Mouse (Mus musculus) fibroblast of lung, adult 2 months (primary cell): ENCODE measurements around the gene 2210407C18Rik.

Experiments
- DNase-seq: peaks from one replicate; pipeline ENCODE4 v3.0.0-alpha.2; 2011; ENCODE audit warnings: low read depth

Gene 2210407C18Rik

GRCm38 (mm10) chr11:58615975-58616374 is at the start of gene 2210407C18Rik:
2210407C18Rik (minus strand) TSS chr11:58616075.
- DNase-seq: no peak

DNA sequence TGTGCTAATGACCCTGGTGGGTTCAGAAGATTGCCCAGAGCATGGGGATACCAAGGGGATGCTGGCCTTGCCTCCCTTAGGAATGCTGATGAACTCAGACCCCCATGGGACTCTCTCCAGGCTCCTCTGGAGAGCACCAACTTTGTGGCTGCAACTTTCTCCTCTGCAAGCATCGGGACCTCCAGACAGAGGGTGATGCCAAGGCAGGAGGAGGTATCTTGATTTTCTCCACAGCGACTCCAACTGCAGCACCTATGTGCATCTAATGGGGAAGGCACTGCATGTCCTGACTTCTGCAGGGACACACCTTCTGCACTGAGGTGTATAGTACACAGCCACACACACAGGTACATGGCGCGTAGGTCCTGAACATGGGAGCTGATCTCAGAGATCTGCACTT is 42.7 kb upstream of the 2210407C18Rik start, which contains the start of gene Olfr322:
Olfr322 (plus strand) TSS at position 187 of the 400 bp plus-strand sequence.
- DNase-seq: no peak

- no peak for DNase-seq
Observed at GRCm38 (mm10) chr11:58655151-58655550, 39.3 kb upstream of the 2210407C18Rik start.

GRCm38 (mm10) chr11:58643350-58643749 is 27.5 kb upstream of the 2210407C18Rik start:
- DNase-seq: no peak

- no peak for DNase-seq
Observed at GRCm38 (mm10) chr11:58641638-58642358, 25.9 kb upstream of the 2210407C18Rik start.

DNA sequence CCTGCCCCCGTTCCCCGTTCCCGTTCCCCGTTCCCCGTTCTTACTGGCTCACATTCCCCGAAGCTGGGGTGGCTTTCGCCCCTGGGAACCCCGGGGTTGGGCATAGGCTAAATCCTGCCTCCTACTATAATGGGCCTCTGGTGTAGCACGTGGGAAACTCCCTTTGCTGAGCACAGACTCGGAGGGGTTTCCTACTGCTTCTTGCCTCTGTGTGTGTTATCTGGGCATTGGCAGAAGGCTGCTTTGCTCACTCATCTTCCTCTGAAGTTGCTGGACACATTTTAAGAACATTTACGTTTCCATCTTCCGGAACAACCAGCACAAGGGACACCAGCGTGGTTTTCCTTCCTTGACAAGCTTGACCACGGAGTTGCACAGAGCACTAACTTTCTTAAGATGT is 25.2 kb upstream of the 2210407C18Rik start:
- DNase-seq: no peak

- DNase-seq: no peak
Observed at GRCm38 (mm10) chr11:58640272-58640867, 24.5 kb upstream of the 2210407C18Rik start, which contains the start of gene Trim58. Trim58 (plus strand) TSS chr11:58640465.

DNA sequence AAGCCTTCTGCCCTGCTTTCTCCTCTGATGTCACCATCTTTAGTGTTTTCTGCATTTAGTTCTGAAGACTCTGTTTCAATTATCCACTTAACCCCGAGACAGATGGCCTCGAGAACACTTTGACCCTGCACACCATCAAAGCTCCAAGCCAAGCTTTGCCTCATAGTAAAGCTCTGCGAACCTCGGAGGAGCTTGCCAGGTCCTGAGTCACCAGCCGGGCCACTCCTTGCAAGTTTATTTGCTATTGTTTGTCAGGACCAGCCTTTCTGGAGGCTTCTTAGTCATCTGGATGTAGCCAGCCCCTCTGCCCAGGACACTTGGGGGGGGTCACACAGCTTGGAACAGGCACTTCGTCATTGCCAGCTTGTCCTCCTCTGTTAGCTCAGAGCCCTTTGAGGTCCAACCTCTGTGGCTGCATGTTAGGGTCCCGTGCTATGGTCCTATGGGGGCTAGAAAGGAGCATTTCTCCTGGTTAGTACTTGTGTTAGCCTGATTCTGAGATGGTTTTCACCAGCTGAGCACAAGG is 22.4 kb upstream of the 2210407C18Rik start:
- DNase-seq: no peak

GRCm38 (mm10) chr11:58636376-58636977 is 20.6 kb upstream of the 2210407C18Rik start:
- no peak for DNase-seq

DNA sequence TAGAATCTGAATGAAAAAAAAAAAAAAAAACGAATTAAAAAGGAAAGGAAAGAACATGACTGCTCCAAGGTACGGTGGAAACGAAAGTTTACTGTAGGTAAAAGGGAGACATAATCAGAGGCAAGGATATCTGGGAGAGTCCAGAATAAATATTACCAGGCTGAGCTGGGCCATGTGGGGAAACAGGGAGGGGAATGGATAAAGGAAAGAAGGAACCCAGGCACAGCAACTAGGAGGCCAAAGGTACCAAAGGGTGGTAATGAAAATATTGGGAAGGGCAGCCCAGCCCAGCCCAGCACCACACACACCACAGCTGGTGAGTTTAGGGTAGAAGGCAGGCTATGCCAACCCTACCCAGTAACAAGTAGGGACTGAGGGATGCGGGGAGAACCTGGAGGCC is 19.0 kb upstream of the 2210407C18Rik start:
- DNase-seq: no peak

GRCm38 (mm10) chr11:58630401-58630800 is 14.5 kb upstream of the 2210407C18Rik start, which contains the start of gene Olfr323:
Olfr323 (minus strand) TSS chr11:58630501.
- no peak for DNase-seq

DNA sequence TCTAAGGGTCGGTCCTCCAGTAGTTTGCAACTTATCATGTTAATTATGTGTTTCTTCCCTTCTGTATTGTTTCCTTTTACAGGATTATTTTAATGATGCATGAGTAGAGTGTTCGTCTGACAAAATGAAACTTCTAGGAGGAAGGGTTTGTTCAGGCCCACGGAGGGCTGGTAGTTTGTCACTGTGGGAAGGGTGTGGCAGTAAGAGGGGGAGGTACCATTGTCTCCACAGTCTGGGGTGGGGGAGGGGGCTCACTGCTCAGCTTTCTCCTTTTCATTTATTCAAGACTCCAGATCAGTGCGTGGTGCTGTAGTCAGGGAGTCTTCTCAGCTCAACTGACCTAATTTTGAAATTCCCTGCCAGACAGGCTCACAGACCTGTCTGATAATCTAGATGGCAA is 10.3 kb upstream of the 2210407C18Rik start:
- DNase-seq: no peak

DNA sequence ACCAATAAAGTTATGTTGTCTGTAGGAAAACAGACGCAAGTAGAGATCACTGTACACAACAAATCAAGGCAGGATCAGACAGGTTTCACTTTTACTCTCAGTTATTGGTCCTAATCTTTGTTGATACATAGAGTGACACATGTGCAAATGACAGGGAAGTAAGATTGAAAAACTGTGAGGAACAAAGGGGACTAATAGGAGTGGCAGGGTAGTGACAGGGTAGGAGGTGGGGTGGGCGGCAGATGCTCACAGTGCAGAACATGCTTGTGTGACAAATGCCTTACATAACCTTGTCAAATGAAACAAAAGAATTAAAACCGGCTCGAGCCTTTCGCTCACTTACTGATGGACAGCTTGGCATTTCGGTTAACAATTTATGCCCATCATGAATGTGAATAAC is 2.9 kb upstream of the 2210407C18Rik start:
- no peak for DNase-seq

- DNase-seq: no peak
Observed at GRCm38 (mm10) chr11:58618369-58618768, 2.5 kb upstream of the 2210407C18Rik start.

DNA sequence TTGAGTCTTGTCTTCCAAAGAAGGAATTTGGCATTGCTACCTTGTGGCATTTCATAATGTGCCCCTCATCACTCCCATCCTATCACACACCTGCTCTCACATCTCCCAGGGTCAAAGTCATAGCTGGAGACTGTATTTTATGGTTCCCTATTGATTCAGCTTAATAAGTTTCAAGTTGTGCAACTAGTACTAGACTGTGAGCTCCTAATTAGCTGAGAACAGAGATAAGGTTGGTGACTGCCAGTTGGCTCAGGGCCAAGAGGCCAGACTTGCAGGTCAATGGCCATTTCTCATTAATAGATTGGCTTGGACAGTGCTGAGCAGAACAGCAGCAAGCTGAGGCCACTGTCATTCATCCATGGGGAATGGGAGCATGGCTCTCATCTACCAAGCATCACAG is 1.3 kb downstream of the 2210407C18Rik start:
- no peak for DNase-seq

DNA sequence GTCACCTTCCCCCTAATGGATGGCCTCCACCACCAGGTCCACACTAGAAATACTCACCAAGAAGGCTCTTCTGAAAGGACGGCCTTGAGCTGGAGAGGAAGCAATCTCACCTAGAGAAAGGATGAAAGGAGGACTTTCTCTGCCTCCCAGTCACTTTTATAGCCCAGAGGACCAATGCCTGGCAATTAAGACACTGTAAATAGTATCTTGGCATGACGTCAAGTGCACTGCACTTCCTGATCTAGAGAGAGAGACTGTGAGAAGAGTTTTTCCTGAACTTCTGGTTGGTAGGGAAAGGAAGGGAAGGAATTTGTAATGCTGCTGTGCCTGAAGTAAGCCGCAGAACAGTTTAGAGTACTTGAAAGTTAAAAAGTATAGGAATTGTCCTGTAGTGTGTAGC is 2.5 kb downstream of the 2210407C18Rik start:
- DNase-seq: no peak

DNA sequence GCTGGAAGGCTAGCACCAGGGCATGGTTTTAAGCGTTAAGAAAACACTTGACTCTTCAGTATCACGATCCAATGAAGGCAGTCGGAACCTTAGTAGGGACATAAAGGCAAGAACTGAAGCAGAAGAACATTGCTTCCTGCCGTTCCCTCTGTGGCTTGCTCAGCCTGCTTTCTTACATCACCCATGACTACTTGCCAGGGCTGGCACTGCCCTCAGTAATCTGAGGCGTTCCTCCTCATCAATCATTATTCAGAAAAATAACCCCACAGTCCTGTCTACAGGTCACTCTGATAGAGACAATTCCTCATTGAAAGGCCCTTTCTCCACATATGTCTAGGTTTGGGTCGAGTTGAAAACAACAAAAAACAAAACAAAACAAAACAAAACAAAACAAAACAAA is 8.8 kb downstream of the 2210407C18Rik start:
- no peak for DNase-seq

- no peak for DNase-seq
Observed at GRCm38 (mm10) chr11:58606177-58606919, 9.5 kb downstream of the 2210407C18Rik start.

GRCm38 (mm10) chr11:58605228-58605627 is 10.6 kb downstream of the 2210407C18Rik start:
- DNase-seq: no peak

DNA sequence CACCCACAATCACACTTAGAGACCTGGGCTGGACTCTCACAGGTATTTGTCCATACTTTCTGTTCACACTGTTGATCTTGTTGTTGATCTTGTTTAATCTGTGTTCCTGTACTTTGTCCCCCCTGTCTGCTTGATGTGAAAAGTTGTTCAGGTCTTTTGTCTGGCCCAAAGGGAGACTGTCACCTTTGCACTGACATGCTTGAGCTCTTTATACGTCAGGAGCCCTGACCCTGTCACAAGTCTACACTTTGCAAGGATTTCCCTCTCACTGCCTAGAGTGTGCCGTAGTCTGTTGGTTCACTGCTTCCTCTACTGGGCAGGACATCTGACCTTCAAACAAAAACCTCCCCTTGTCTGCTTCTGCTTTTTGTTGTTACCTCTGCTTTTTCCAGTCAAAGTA is 11.2 kb downstream of the 2210407C18Rik start:
- DNase-seq: no peak

DNA sequence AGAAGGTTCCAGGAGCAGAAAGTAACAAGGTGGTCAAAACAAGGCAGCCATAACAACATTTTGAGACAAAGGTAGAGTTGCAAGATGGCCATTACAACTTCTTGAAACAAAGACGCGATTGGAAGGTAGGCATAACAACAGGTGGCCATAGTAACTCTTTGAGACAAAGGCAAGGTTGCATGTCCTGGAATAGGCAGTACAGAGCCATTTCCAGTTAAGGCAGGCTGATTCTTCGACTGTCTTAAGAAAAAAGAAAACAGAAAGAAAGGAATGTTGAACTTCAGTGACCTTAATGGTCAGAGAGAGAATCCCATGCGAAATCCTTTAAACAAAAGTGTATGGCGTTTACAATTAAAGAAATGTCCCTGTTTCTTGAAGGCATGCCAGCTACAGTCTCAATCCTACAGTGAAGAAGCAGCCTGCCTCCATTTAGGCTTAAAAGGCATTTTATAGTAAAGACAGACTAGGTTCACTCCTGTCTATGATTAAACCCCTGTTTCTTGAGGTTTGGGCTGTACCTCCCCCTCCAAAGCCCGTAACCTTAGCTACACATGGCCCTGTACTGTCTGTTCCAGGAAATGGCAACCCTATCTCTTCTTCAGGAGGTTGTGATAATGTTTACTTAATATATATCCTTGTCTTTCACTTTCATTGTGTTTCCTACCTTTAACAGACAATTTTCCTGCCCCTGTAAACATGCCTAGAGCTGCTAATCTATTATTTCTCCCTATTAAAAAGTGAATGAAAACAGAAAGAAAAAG is 12.9 kb downstream of the 2210407C18Rik start:
- DNase-seq: no peak
